Mouse (Mus musculus) embryonic facial prominence, embryonic 14.5 days (tissue): ENCODE data around the gene Lhfpl5. TPM values are rescaled to one million over a fixed set of nuclear protein-coding genes. Genes with fewer than 3 reads are reported as not detected.

Source experiments
- ATAC-seq: fragments of 200-750 bp; cut with Nextera tagmentation; 2 replicates; pipeline ENCODE4 v1.8.0; 2017; ENCODE audit warnings: low read depth, moderate number of reproducible peaks, moderate TSS enrichment
- DNase-seq: peaks from one replicate; pipeline ENCODE4 v3.0.0-alpha.2; 2015; ENCODE audit warnings: low spot score
- H3K27ac ChIP-seq: fragments of 300-500 bp; sonication (generic); replicated peaks from 2 replicates; pipeline ENCODE4 v1.5.1; 2014; ENCODE audit warnings: low read depth, mild to moderate bottlenecking, low read length, moderate library complexity
- H3K27me3 ChIP-seq: fragments of 300-500 bp; sonication (generic); replicated peaks from 2 replicates; pipeline ENCODE4 v1.6.1; 2014; ENCODE audit warnings: low read length; ENCODE audit not compliant: control insufficient read depth, insufficient read depth
- H3K36me3 ChIP-seq: fragments of 300-500 bp; sonication (generic); 2 replicates; pipeline ENCODE4 v1.6.1; 2014; ENCODE audit warnings: low read length, mixed read lengths; ENCODE audit not compliant: control insufficient read depth, insufficient read depth
- H3K4me1 ChIP-seq: fragments of 300-500 bp; sonication (generic); 2 replicates; pipeline ENCODE4 v1.6.1; 2014; ENCODE audit warnings: antibody characterized with exemption, low read length; ENCODE audit not compliant: control insufficient read depth, insufficient read depth
- H3K4me2 ChIP-seq: fragments of 300-500 bp; sonication (generic); 2 replicates; pipeline ENCODE4 v1.6.1; 2014; ENCODE audit warnings: low read depth, mild to moderate bottlenecking, low read length, moderate library complexity, mixed read lengths
- H3K4me3 ChIP-seq: fragments of 300-500 bp; sonication (generic); 2 replicates; pipeline ENCODE4 v1.5.1; 2014; ENCODE audit warnings: low read depth, mild to moderate bottlenecking, low read length
- H3K9ac ChIP-seq: fragments of 300-500 bp; sonication (generic); 2 replicates; pipeline ENCODE4 v1.6.1; 2014; ENCODE audit warnings: low read depth, mild to moderate bottlenecking, low read length, moderate library complexity, mixed read lengths
- H3K9me3 ChIP-seq: fragments of 300-500 bp; sonication (generic); 2 replicates; pipeline ENCODE4 v1.6.1; 2016; ENCODE audit warnings: low read length; ENCODE audit not compliant: control insufficient read depth
- WGBS: fragments of 180-500 bp; shearing (Covaris S2); extraction: QIAGEN DNeasy Blood & Tissue Kit; methylation state at CpG from one replicate; pipeline ENCODE4 v1.1.7; 2014; 5-methylcytosine and 5-hydroxymethylcytosine counted together
- polyA plus RNA-seq: library from polyadenylated mRNA; unstranded; fragments of >200 nt; fragmentation: Nextera tagmentation; extraction: Ambion mirVana; gene quantifications from 2 replicates; pipeline ENCODE4 v1.2.1, GENCODE M21; 2014

Gene Lhfpl5
- polyA plus RNA-seq, 1 experiment from 2014 or later = 0.70 TPM

DNA sequence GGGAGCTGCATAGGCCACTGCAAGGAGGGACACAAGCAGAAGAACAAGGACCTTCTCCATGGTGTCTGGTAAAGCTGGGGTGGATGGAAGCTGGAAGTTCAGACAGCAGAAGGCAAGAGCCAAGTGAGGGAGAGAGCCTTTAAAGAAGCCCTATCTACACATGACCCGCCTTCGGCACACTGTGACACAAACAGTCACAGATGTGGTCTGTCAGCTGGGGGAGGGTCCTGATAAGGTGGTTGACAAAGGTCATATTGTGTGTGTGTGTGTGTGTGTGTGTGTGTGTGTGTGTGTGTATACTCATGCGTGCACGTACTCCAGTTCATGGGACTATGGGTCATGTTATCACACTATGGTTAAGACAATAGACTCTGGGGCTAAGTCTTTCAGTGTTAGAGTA, 14.8 kb upstream of the Lhfpl5 start, which contains the start of gene Clps:
Gene Clps, minus strand, starts transcription at position 169 of the 400 bp plus-strand sequence.
- H3K4me3 ChIP-seq = no peak within 1 kb of the TSS
- no peak within 1 kb of the TSS for H3K4me2 ChIP-seq
- H3K27me3 ChIP-seq = no peaks in the 10 kb centered on the region
- H3K9ac ChIP-seq = no peak within 1 kb of the TSS
- ATAC-seq (no peak), DNase-seq (no peak)
- no peaks in the 10 kb centered on the region for H3K36me3 ChIP-seq
- WGBS = 72% methylated on average over 4 of the region's 4 CpGs
- no peak within 1 kb of the TSS for H3K27ac ChIP-seq
- peaks cover 9% of the 10 kb centered on the region; the same call in 1 of the 2 replicates for H3K4me1 ChIP-seq
- no peaks in the 10 kb centered on the region for H3K9me3 ChIP-seq

DNA sequence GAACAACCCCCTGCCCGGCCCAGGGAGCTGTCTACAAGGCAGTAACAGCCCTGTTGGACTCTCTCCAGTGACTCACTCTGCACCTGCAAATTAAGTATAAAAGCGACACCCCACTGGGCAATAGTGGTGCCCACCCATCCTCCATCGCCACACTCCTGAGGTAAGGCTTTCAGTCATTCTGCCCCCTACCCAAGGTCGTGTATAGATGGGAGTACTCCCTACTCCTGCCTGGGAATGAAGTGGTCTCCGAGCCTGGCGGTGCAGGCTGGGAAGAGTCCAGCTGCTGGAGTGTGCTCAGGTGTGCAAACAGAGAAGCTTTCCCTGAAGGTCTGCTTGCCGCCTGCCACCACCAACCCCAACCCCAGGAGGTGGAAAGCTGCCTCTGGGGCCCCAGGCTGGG, 13.8 kb upstream of the Lhfpl5 start:
- no peak overlapping the region for H3K27ac ChIP-seq

DNA sequence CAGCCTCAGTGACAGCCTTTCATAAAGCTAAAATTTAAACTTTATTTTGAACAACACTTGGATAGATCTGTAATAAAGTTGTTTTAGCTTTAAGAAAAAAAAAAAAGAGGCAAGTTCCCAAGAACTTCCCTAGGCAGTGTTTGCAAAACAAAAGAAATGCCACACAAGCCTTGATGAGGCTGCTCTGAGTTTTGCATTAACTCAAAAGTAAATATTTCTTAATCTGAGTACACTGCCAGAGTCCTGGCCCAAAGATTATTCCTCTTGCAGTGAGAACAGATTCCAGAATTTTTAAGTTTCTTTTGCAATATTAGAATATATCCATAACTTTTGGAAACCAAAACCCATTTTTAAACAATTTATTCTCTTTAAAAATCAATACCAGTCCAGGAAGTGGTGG, 10.3 kb upstream of the Lhfpl5 start:
- H3K4me1 ChIP-seq = no peaks in the 10 kb centered on the region
- no peak overlapping the region for H3K27ac ChIP-seq
- no peak for ATAC-seq
- H3K36me3 ChIP-seq = no peaks in the 10 kb centered on the region
- no peaks in the 10 kb centered on the region for H3K27me3 ChIP-seq
- no peak overlapping the region for H3K4me2 ChIP-seq
- no peaks in the 10 kb centered on the region for H3K9me3 ChIP-seq
- DNase-seq = no peak
- no peak overlapping the region for H3K9ac ChIP-seq
- no peak overlapping the region for H3K4me3 ChIP-seq

More for the DNA sequence above, 13.8 kb upstream of the Lhfpl5 start:
- H3K9ac ChIP-seq = no peak overlapping the region
- no peak overlapping the region for H3K4me3 ChIP-seq
- no peak overlapping the region for H3K4me2 ChIP-seq
- H3K9me3 ChIP-seq = no peaks in the 10 kb centered on the region
- H3K27me3 ChIP-seq = no peaks in the 10 kb centered on the region
- 59% methylated on average over 7 of the region's 7 CpGs for WGBS
- DNase-seq (no peak), ATAC-seq (no peak)
- H3K36me3 ChIP-seq = no peaks in the 10 kb centered on the region
- peaks cover 2% of the 10 kb centered on the region; the same call in 1 of the 2 replicates for H3K4me1 ChIP-seq

DNA sequence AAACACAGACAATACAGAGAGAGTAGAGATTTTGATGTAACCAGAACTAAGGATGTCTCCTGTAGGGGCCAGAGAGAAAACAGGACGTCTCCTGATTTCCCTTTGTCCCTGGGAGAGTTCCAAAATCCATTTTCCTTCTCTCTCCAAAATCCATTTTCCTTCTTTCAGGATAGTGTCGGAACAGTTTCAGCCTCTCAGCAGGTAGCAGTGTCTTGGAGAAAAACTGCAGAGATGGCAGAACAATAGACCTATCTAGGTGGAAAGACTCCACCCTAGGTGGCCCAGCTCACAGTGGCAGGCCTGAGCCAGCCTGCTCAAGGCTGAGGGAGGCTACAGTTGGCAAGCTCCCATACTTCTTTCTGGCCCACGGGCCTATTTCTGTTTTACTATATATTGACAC, 7.9 kb upstream of the Lhfpl5 start:
- DNase-seq = no peak
- Histone ChIP-seq H3K27me3 (no peaks in the 10 kb centered on the region), H3K4me1 (no peaks in the 10 kb centered on the region), H3K27ac (no peak overlapping the region), H3K9ac (no peak overlapping the region), H3K4me2 (no peak overlapping the region), H3K9me3 (no peaks in the 10 kb centered on the region), H3K36me3 (no peaks in the 10 kb centered on the region), H3K4me3 (no peak overlapping the region)
- WGBS = 35% methylated on average over 3 of the region's 3 CpGs
- ATAC-seq = no peak

DNA sequence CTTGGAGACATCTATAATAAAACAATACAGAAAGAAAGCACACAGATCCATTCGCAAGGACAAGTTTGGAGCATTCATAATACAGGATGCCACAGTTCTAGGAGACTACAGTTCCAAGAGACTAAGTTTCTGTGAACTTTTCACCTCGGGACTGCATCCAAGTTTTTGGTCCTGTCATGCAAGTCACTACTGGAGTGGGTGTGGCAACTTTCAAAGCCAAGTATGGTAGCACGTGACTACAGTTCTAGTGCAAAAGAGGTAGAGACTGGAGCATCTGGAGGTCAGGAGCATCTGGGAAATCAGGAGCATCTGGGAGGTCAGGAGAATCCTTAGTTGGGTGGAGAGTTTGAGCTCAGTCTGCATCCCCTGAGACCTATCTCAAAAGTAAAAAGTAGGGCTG, 3.6 kb upstream of the Lhfpl5 start:
- no peak for DNase-seq
- Histone ChIP-seq H3K4me1 (peaks cover 8% of the 10 kb centered on the region; the same call in 1 of the 2 replicates), H3K27ac (no peak overlapping the region), H3K9ac (no peak overlapping the region), H3K36me3 (no peaks in the 10 kb centered on the region), H3K9me3 (no peaks in the 10 kb centered on the region), H3K4me2 (no peak overlapping the region), H3K27me3 (no peaks in the 10 kb centered on the region), H3K4me3 (no peak overlapping the region)
- ATAC-seq = no peak
- 77% methylated on average over 3 of the region's 3 CpGs for WGBS

DNA sequence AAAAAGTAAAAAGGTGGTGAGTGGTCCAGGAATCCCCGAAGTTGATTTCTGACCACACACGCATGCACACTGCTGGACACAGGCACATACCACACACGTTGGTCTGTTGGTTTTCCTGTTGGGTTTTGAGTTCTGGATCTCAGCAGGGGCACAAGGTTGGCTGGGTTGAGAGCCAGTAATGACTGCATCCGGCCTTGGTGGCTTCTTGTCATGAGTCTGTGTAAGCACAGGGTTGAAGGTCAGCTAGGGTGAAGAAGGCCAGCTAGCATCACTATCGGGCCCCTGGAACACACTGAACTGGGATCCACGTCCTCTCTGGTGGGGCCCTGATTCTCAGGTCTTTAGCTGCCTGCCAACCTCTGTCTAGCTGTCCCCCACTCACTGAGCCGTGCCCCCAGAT, 2.9 kb upstream of the Lhfpl5 start:
- DNase-seq (no peak), ATAC-seq (no peak)
- no peak overlapping the region for H3K4me3 ChIP-seq
- H3K9ac ChIP-seq = no peak overlapping the region
- H3K36me3 ChIP-seq = no peaks in the 10 kb centered on the region
- H3K4me2 ChIP-seq = no peak overlapping the region
- H3K27ac ChIP-seq = no peak overlapping the region
- no peaks in the 10 kb centered on the region for H3K27me3 ChIP-seq
- WGBS = 83% methylated on average over 7 of the region's 7 CpGs
- H3K4me1 ChIP-seq = peaks cover 8% of the 10 kb centered on the region; the same call in 1 of the 2 replicates
- no peaks in the 10 kb centered on the region for H3K9me3 ChIP-seq

DNA sequence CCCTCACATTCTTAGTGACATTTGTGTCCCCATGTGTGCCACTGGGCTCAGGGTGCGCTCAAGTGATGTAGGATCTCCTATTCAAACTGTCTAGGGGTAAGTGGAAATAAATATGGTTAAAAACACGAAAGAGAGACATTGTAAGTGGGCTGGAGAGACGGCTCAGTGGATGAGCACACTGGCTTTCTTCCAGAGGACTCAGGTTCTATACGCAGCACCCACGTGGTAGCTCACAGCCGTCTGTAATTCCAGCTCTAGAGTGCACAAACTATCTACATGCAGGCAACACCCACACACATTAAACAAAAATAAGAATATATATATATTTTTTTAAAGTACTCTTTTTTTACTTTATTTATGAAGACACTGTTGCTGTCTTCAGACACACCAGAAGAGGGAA, 2.5 kb upstream of the Lhfpl5 start:
- no peak overlapping the region for H3K4me2 ChIP-seq
- H3K9ac ChIP-seq = no peak overlapping the region
- no peaks in the 10 kb centered on the region for H3K36me3 ChIP-seq
- no peaks in the 10 kb centered on the region for H3K27me3 ChIP-seq
- H3K9me3 ChIP-seq = no peaks in the 10 kb centered on the region
- H3K4me3 ChIP-seq = no peak overlapping the region
- H3K4me1 ChIP-seq = peaks cover 8% of the 10 kb centered on the region; the same call in 1 of the 2 replicates
- no peak overlapping the region for H3K27ac ChIP-seq
- DNase-seq = no peak
- WGBS = 79% methylated on average over 6 of the region's 6 CpGs
- no peak for ATAC-seq

DNA sequence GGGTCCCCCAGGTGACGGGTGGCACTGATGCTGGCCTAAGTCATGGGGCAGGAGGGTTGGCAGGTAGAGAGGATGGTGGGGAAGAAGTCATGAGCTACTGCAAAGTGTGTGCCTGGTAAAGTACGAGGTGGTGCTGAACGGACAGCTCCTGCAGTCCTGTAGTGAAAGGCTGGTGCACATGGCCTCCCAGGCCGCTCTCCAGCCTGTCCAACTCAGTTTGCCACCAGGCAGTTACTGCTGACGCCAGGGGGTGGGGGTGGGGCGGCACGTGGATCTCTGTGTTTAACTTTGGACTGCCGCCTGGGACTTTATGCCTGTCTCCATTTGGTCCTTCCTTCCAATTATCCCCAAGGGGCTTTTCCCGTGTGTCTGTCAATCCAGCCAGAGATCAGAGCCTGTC, 5.0 kb downstream of the Lhfpl5 start:
- ATAC-seq = no peak
- Histone ChIP-seq H3K4me2 (no peak overlapping the region), H3K27ac (no peak overlapping the region), H3K36me3 (no peaks in the 10 kb centered on the region), H3K27me3 (no peaks in the 10 kb centered on the region), H3K4me3 (no peak overlapping the region), H3K4me1 (peaks cover 6% of the 10 kb centered on the region; the same call in 1 of the 2 replicates), H3K9me3 (no peaks in the 10 kb centered on the region), H3K9ac (no peak overlapping the region)
- DNase-seq = peak; percentile 84
- 1% methylated on average over 8 of the region's 9 CpGs for WGBS

DNA sequence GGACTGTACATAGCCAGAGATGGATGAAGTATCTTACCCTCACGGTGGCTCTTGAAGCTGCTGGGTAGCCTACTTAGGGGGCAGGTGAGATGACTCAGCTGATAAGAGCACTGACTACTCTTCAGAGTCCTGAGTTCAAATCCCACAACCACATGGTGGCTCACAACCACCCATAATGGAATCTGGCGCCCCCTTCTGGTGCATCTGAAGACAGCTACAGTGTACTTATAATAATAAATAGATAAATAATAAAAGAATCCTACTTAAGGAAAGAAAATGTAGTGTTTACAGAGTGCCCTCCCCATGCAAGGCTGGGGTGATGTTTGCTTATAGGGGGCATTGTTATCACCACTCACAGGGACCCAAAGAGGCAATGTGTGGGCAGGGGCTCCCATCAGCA, 5.6 kb downstream of the Lhfpl5 start:
- no peaks in the 10 kb centered on the region for H3K27me3 ChIP-seq
- H3K4me3 ChIP-seq = no peak overlapping the region
- DNase-seq = no peak
- 48% methylated on average over 2 of the region's 2 CpGs for WGBS
- ATAC-seq = no peak
- H3K9ac ChIP-seq = no peak overlapping the region
- H3K36me3 ChIP-seq = no peaks in the 10 kb centered on the region
- no peak overlapping the region for H3K27ac ChIP-seq
- H3K4me2 ChIP-seq = no peak overlapping the region
- H3K4me1 ChIP-seq = no peaks in the 10 kb centered on the region
- H3K9me3 ChIP-seq = no peaks in the 10 kb centered on the region
